Mouse (Mus musculus) midbrain, embryonic 10.5 days (tissue): Measurements from ENCODE around the gene Fshr. TPM values are rescaled to one million over a fixed set of nuclear protein-coding genes. Genes with fewer than 3 reads are reported as not detected.
"Not testable (repeated sequence)": the region's sequence is repeated elsewhere in the genome, so short reads cannot be mapped to it uniquely, and the experiment has no call there.

Experiments used
- DNase-seq: peaks from one replicate; pipeline ENCODE4 v3.0.0-alpha.2; 2017; ENCODE audit warnings: low spot score
- H3K27ac ChIP-seq: fragments of 300-500 bp; sonication (generic); replicated peaks from 2 replicates; pipeline ENCODE4 v1.5.1; 2016; ENCODE audit warnings: mild to moderate bottlenecking
- H3K27me3 ChIP-seq: fragments of 300-500 bp; sonication (generic); 2 replicates; pipeline ENCODE4 v1.6.1; 2016; ENCODE audit warnings: low read depth, mild to moderate bottlenecking; ENCODE audit not compliant: poor library complexity, severe bottlenecking
- H3K36me3 ChIP-seq: fragments of 300-500 bp; sonication (generic); 2 replicates; pipeline ENCODE4 v1.6.1; 2016; ENCODE audit warnings: mild to moderate bottlenecking, moderate library complexity
- H3K4me1 ChIP-seq: fragments of 300-500 bp; sonication (generic); 2 replicates; pipeline ENCODE4 v1.6.1; 2016
- H3K4me3 ChIP-seq: fragments of 300-500 bp; sonication (generic); 2 replicates; pipeline ENCODE4 v1.5.1; 2016; ENCODE audit warnings: mild to moderate bottlenecking, moderate library complexity
- H3K9me3 ChIP-seq: fragments of 300-500 bp; sonication (generic); replicated peaks from 2 replicates; pipeline ENCODE4 v1.6.1; 2016; ENCODE audit warnings: mild to moderate bottlenecking
- WGBS: fragments of 180-500 bp; shearing (Covaris S2); methylation state at CpG from one replicate; pipeline ENCODE4 v1.1.7; 2016; 5-methylcytosine and 5-hydroxymethylcytosine counted together
- polyA plus RNA-seq: library from polyadenylated mRNA; unstranded; fragments of >200 nt; fragmentation: Nextera tagmentation; extraction: Ambion mirVana; gene quantifications from 2 replicates; pipeline ENCODE4 v1.2.1, GENCODE M21; 2016

Fshr gene
- not detected in 2 replicates for polyA plus RNA-seq

DNA sequence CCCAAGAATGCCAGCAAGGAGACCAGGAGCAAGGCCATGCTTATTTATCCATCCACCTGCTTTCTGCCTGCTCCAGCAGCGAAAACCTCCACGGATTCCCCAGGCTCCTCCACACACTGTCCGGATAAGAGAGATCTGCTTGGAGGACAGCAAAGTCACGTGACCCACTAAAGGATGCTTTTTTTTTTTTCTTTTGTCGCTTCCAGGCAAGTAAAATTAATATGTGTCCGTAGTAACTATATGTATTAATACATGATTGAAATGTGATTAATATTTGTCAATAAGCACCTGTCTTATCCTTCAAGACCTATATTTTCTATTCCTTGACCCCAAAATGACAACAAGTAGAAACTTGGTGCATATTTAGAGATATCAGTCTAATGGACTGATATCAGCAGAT lies at the start of gene Fshr:
TSS of gene Fshr (minus strand) at position 101 of the 400 bp plus-strand sequence.
- H3K4me3 ChIP-seq, result no peak within 1 kb of the TSS
- DNase-seq, result no peak
- H3K27ac ChIP-seq, result no peak within 1 kb of the TSS
- 91% methylated on average over 6 of the region's 6 CpGs for WGBS
- H3K9me3 ChIP-seq, result no peaks in the 10 kb centered on the region
- no peaks in the 10 kb centered on the region for H3K4me1 ChIP-seq
- no peaks in the 10 kb centered on the region for H3K27me3 ChIP-seq
- H3K36me3 ChIP-seq, result no peaks in the 10 kb centered on the region

DNA sequence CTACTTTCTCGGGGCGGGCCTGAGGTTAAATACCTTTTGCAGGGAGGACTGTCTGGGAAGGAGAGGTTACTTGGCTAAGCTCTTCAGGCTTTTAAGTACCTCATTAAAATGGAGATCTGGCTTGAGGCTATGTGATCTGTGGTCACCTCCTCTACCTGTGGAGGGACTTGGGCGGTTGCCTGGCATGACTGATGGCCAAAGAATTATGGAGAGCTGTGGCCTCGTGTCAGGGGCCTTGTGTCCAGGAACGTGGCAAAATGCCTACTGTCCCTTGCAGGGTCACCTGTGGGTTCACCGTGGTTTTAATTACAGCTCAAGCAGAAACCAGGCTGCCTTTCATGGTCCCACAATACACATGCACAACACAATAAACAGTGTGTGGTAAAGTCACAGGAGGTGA lies 1.7 kb upstream of the Fshr start:
- WGBS, result 87% methylated on average over 6 of the region's 6 CpGs
- Histone ChIP-seq H3K4me3 (no peak overlapping the region), H3K27ac (no peak overlapping the region), H3K4me1 (no peaks in the 10 kb centered on the region), H3K27me3 (no peaks in the 10 kb centered on the region), H3K9me3 (no peaks in the 10 kb centered on the region), H3K36me3 (no peaks in the 10 kb centered on the region)
- no peak for DNase-seq

DNA sequence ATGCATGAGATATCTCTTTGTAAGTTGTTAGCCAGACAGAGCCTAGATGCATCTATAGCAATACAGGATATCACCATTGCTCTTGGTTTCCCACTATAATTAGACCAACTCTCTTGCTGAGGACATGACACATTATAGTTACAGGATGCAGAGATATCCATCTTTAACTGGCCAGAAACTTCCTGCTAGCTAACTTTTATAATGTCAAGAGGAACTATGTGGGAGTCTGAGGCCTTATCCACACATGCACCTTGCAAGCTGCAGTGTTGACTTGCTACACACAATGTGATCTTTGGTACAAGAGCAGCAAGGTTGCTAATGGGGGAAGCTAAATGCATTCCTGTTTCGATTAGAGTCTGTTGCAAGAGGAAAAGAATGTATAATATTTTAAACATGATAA lies 26.9 kb downstream of the Fshr start:
- Histone ChIP-seq H3K4me1 (no peaks in the 10 kb centered on the region), H3K27ac (no peak overlapping the region), H3K27me3 (no peaks in the 10 kb centered on the region), H3K4me3 (no peak overlapping the region), H3K36me3 (no peaks in the 10 kb centered on the region), H3K9me3 (no peaks in the 10 kb centered on the region)
- 88% methylated on average over 1 of the region's 1 CpGs for WGBS
- DNase-seq, result no peak

DNA sequence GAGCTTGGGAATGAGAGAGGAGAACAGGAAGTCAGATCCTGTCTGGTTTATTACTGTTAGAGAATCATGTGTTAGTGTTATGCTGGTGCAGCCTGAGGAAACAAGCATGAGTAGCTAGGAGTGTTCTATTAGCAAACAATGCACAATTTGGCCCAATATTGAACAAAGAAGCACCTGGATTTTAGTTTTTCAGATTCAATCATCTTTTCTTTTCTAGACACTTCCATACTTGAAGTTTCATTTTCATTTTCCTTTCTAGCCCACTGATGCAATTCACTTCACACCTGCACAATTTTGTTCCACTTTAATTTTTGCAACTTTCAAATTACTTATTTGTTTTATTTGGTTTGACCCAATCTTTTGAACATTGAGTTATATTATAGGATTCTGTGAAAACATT lies 35.7 kb downstream of the Fshr start:
- Histone ChIP-seq H3K4me1 (no peaks in the 10 kb centered on the region), H3K4me3 (no peak overlapping the region), H3K9me3 (no peaks in the 10 kb centered on the region), H3K27ac (no peak overlapping the region), H3K36me3 (no peaks in the 10 kb centered on the region), H3K27me3 (no peaks in the 10 kb centered on the region)
- DNase-seq, result no peak

DNA sequence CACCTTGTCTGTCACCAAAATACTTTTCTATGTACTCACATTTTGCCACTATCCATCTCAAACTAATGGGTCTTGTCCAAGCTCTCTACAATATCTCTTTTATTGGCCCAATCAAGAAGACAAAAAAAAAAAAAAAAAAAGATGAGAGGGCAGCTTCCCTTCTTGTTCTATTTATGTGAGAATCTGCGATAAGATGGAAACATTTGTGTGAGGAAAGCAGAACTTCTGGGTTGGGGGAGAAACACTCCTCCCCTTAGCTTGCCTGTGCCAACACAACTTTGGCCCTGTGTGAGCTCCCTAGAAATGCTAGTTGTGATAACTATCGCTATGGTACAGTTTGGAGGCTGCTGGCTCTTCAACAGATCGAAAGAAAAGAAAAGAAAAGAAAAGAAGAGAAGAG lies 38.0 kb downstream of the Fshr start:
- Histone ChIP-seq H3K4me3 (no peak overlapping the region), H3K9me3 (no peaks in the 10 kb centered on the region), H3K4me1 (no peaks in the 10 kb centered on the region), H3K27me3 (no peaks in the 10 kb centered on the region), H3K36me3 (no peaks in the 10 kb centered on the region), H3K27ac (no peak overlapping the region)
- DNase-seq, result no peak
- 94% methylated on average over 3 of the region's 3 CpGs for WGBS

DNA sequence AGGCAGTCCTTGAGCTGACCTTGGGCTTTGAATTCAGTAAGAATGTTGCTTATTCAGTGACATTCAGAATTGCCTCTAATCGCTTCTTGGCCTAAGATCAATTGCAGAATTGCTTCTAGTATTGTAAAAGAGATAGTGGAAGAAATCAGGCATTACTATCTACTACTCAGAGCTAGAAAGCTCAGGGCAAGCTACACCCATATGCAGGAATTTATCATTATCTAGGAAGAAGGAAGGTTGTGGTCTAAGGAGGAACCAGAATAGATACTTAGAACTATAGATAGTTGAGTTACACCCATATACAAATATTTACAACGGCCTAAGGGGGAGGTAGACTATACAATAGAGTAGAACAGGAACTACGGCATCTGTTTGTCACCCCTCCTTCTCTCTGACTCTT lies 41.1 kb downstream of the Fshr start:
- H3K4me1 ChIP-seq, H3K36me3 ChIP-seq, H3K4me3 ChIP-seq, H3K27me3 ChIP-seq, H3K9me3 ChIP-seq, DNase-seq, H3K27ac ChIP-seq: not testable (repeated sequence)
- WGBS, result 98% methylated on average over 3 of the region's 3 CpGs

DNA sequence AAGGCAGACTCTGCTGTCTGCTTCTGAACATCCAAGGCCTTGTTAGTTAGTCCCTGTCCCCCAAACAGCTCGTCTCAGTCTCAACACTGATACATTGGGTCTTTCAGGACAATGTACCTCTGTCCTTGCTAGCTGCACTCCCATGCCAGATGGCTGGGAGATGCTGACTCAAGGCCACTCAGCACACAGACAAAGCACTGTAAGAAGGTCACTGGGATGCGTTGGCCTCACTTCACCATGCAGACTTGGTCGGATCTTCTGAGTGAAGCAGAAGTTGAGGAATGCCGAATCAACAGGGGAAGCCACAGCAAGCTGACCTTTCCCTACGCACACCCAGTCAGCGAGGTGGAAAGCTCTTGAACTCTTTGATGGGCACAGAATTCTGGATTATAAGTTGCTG lies 55.7 kb downstream of the Fshr start:
- no peaks in the 10 kb centered on the region for H3K9me3 ChIP-seq
- no peak for DNase-seq
- no peak overlapping the region for H3K27ac ChIP-seq
- WGBS, result 90% methylated on average over 6 of the region's 6 CpGs
- H3K4me1 ChIP-seq, result no peaks in the 10 kb centered on the region
- no peaks in the 10 kb centered on the region for H3K27me3 ChIP-seq
- H3K4me3 ChIP-seq, result no peak overlapping the region
- no peaks in the 10 kb centered on the region for H3K36me3 ChIP-seq

DNA sequence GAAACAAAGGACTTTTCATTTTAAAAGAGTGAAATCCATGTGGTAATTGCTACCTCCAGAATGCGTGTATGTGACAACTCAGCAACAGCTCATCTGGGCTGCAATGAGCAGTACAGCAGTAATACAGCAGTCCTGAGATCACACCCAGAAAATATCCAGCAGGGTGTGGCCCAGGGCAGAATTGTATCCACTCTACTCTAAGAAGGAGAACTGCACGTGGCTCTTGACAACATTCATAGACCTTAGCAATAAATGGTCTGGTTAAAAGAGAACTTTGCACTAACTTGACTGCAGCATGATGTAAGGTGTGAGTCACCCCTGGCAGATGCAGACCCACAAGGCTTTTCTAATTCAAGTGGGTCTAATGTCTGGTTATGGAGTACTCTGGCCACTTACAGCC lies 80.5 kb downstream of the Fshr start:
- Histone ChIP-seq H3K27me3 (no peaks in the 10 kb centered on the region), H3K9me3 (no peaks in the 10 kb centered on the region), H3K36me3 (no peaks in the 10 kb centered on the region), H3K27ac (no peak overlapping the region), H3K4me3 (no peak overlapping the region), H3K4me1 (no peaks in the 10 kb centered on the region)
- WGBS, result 82% methylated on average over 2 of the region's 2 CpGs
- no peak for DNase-seq

DNA sequence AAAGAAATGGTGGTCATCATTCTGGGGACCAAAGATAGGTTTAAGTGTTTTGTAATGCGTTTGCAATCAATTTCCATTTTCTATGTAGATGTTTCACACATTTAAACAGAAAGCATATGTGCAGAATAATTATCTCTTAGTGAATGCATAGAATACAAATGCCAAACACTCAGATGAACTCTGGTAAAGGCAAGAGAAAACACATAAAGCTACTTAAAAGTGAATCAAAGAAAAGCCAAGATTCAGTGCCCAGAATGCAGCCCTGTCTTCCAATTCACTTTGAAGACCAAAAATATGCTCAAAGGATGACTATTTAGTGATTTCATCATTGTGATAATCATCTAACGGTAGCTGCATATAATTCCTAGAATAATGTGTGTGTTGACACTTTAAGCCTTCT lies 81.2 kb downstream of the Fshr start:
- 78% methylated on average over 2 of the region's 2 CpGs for WGBS
- DNase-seq, result no peak
- no peak overlapping the region for H3K27ac ChIP-seq
- no peaks in the 10 kb centered on the region for H3K4me1 ChIP-seq
- no peaks in the 10 kb centered on the region for H3K9me3 ChIP-seq
- H3K4me3 ChIP-seq, result no peak overlapping the region
- H3K27me3 ChIP-seq, result no peaks in the 10 kb centered on the region
- H3K36me3 ChIP-seq, result no peaks in the 10 kb centered on the region

DNA sequence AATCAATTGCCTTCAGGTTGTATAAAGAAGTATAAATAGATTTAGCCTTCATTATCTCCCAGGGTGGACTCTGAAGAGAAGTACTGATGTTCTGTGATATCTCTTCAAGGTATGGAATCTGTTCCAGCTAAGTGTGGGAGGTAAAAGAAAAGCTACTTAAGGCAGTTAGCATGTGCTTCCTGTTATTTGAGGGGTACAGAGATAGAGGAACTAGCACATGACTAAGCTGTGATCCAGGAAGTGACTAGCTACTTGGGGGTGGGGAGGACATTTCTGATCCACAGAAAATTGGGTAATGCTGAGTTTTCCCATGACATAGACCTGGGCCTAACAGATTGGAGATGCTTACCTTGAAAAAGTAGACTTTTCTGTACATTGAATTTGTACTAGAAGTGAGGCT lies 86.5 kb downstream of the Fshr start:
- Histone ChIP-seq H3K4me1 (no peaks in the 10 kb centered on the region), H3K27me3 (no peaks in the 10 kb centered on the region), H3K36me3 (no peaks in the 10 kb centered on the region), H3K27ac (no peak overlapping the region), H3K9me3 (no peaks in the 10 kb centered on the region), H3K4me3 (no peak overlapping the region)
- DNase-seq, result no peak

DNA sequence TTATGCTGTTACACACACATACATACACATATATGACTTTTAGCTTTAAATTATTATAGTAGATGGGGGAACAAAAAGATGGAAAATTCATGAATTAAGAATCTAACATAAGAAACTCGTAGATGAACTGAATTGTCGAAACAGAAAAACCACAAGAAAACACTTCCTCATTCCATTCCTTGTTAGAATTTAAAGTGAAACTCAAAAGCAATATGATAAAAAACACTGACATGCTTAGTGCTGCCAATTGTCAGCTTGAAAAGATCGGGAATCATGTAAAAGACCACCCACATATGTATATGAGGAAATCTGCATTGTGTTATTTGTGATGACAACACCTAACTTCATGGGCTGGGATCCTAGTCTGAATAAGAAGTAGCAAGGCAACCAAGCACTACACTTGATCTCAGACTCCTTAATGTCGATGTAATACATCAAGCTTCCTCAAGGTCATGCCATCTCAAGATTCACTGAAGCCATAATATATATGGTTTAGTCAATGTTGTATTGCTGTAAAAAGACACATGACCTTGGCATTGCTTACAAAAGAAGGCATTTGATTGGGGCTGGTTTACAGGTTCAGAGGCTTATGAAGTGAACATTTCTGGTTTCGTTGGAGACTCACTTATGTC lies 99.6 kb downstream of the Fshr start:
- DNase-seq, result no peak
- no peaks in the 10 kb centered on the region for H3K4me1 ChIP-seq
- 89% methylated on average over 5 of the region's 5 CpGs for WGBS
- no peaks in the 10 kb centered on the region for H3K9me3 ChIP-seq
- H3K27me3 ChIP-seq, result no peaks in the 10 kb centered on the region
- no peaks in the 10 kb centered on the region for H3K36me3 ChIP-seq
- no peak overlapping the region for H3K4me3 ChIP-seq
- H3K27ac ChIP-seq, result no peak overlapping the region

DNA sequence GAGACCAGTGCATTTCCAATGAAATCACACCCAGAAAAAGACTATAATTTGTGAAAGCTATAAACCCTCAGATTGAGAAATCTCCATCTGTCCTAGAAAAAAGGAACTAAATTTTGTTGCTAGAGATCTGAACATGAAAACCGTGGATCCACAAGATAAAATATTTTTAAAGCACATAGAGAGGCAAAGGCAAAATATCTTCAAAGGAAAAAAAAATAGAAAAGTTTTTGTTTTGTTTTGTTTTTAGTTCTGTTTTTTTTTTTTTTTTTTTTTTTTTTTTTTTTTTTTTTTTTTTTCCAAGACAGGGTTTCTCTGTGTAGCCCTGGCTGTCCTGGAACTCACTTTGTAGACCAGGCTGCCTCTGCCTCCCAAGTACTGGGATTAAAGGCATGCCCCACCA lies 100.7 kb downstream of the Fshr start:
- 91% methylated on average over 1 of the region's 1 CpGs for WGBS
- DNase-seq, H3K27me3 ChIP-seq, H3K4me1 ChIP-seq, H3K4me3 ChIP-seq, H3K27ac ChIP-seq, H3K36me3 ChIP-seq, H3K9me3 ChIP-seq: not testable (repeated sequence)

DNA sequence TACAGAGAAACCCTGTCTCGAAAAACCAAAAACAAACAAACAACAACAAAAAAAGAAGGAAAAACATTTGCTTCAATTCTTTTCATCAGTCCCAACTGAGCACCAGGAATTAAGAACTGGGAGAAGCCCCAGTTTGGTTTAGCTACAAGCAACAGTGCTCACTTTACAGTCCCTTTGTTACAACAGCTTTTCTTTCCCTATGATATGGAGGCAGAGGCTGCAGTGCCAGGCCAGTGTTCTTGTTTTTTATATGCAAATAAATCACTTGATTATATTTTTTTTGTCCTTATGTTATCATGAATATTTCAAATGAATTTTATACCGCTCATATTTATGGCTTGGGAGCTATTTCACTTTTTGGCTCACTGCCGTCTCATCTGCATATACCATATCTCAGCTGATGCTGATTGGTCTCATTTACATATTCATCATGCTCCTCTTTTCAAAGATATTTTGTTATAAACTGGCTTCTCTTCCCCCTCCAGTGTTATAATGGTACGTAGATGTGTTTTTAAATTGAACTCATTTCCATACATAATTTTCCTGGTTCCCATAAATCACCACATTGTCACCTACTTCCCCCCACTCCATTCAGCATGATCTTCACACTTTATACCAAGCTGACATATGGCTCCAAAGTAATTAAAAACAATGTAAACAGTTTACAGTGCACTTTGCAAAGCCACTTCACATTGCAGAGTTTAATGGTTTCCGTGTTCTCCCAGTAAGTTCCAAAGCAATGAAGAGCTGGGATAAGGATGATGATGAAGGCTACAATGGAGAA lies 110.6 kb downstream of the Fshr start:
- Histone ChIP-seq H3K27me3 (no peaks in the 10 kb centered on the region), H3K27ac (no peak overlapping the region), H3K36me3 (no peaks in the 10 kb centered on the region), H3K9me3 (no peaks in the 10 kb centered on the region), H3K4me3 (no peak overlapping the region), H3K4me1 (no peaks in the 10 kb centered on the region)
- DNase-seq, result no peak
- WGBS, result 91% methylated on average over 5 of the region's 5 CpGs
